Mouse (Mus musculus) cerebellum, adult 11 months (tissue): ENCODE measurements around the gene Spa17.

Source experiments
- DNase-seq: peaks from one replicate; pipeline ENCODE4 v3.0.0; 2022

Gene Spa17

DNA sequence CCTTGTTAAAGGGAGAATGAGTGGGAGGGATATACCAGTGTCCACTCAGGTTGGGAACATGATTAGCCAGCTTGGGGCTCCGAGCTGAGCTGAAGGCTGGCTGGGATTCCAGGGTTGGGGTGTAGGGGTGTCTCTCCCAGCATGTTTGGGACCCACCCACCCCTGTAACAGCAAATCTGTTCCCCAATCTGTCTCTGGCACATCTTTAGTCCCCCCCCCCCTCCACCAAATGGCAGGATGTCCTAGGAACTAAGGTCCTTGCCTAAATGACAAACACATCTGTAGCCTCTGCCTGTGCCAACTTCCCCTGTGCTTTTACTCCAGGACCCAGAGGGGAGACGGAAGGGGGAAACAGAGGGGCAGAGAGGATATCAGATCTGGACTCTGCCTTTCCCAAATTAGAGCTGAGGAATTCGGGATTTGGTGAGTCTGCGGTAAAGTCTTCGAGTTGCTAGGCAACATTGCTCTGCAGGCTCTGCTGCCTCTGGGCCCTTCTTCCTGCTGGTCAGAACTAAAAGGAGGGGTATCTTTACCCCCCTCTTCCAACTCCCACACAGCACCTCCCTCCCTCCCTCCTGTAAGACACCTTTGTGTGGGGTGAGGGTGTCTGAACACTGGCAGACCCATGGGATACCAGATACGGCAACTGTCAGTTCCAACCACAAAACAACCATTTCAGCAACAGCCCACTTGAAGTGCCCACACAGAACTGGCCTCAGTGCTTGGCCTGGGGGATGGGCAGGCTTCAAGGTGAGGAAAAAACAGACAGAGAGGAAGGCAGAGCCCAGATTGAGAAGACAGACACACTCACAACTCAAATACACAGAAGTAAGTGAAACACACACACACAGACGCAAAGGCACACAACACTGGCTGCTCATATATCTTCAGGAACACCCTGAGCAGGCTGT lies 58.4 kb downstream of the Spa17 start, which contains the start of gene Siae:
TSS of gene Siae (plus strand) at position 861 of the 911 bp plus-strand sequence.
- no peak for DNase-seq

- no peak for DNase-seq
These were observed 59.2 kb downstream of the Spa17 start for GRCm38 (mm10) chr9:37554279-37554678.
